Mouse (Mus musculus) spleen, postnatal 4 days (tissue): Measurements from ENCODE around the gene Bsph2.

Experiments
- DNase-seq, 2 experiments: peaks; one replicate each; pipeline ENCODE4 v3.0.0; 2022; ENCODE audit warnings: low spot score in 2 of 2

The Bsph2 gene

GRCm38 (mm10) chr7:13570967-13571366, at the start of gene Bsph2:
Gene Bsph2, minus strand, starts transcription at chr7:13571067.
- DNase-seq: no peak

GRCm38 (mm10) chr7:13511539-13511938, 59.3 kb downstream of the Bsph2 start:
- no peak for DNase-seq
